9 mouse cellular contexts compared by ENCODE assay signal in genomic region chr13:67278314-67278713, GRCm38 (mm10). TPM values are rescaled to one million over a fixed set of nuclear protein-coding genes. Genes with fewer than 3 reads are reported as not detected.
DNase-seq lines count a peak whose midpoint lies in the region; ATAC-seq and TF ChIP-seq lines count a peak whose summit lies in the region.
"Had no signal": no experiment of that assay in that cellular context is flagged by ENCODE, and none has a peak within 500 bp of the region (broad histone marks: within the 10 kb centered on the region; RNA-seq: fewer than 3 reads in every experiment).

Gene Zfp458 (minus strand): TSS chr13:67278466.

- no peaks in the 10 kb centered on the region for H3K4me1 ChIP-seq in liver, adult 2 months (ENCODE audit: control insufficient read depth, insufficient read depth, low read length)
- H3K4me1 ChIP-seq in liver, embryonic 11.5 days (replicated peaks; ENCODE audit: control insufficient read depth, insufficient read depth, low read length), result no peaks in the 10 kb centered on the region

- H3K27ac ChIP-seq in liver, adult 2 months (replicated peaks; ENCODE audit: insufficient read depth, low read depth, low read length), result no peak within 1 kb of the TSS
- H3K27ac ChIP-seq in liver, embryonic 11.5 days (ENCODE audit: low read depth, low read length), result no peak within 1 kb of the TSS

- no peak within 1 kb of the TSS for H3K9ac ChIP-seq in liver, adult 2 months (ENCODE audit: low read depth, low read length)
- H3K9ac ChIP-seq in liver, embryonic 11.5 days (ENCODE audit: low read depth, low read length), result no peak within 1 kb of the TSS

- no peak within 1 kb of the TSS for H3K4me2 ChIP-seq in liver, embryonic 11.5 days

- no peak for ATAC-seq in liver, embryonic 11.5 days (replicated peaks; ENCODE audit: low FRiP score)

- no peaks in the 10 kb centered on the region for H3K79me2 ChIP-seq in liver, adult 2 months (ENCODE audit: control insufficient read depth, insufficient read depth, low read length)

- peak; percentile 4 for DNase-seq in liver, adult 2 months (ENCODE audit: extremely low read depth, low read depth, low spot score)
- DNase-seq in liver, embryonic 11.5 days (ENCODE audit: low spot score), result no peak
- peak; percentile 57 for DNase-seq in embryo, embryonic 11.5 days (ENCODE audit: low read depth, low spot score)
- DNase-seq in layer of hippocampus, adult 18-20 months (ENCODE audit: low spot score in 2 of 2), result peak; percentile 7 to 29
- peak; percentile 39 for DNase-seq in lung, postnatal 10 days
- DNase-seq in cerebellum, adult 8-10 months, result no peak
- no peak for DNase-seq in spleen, adult 12 weeks (ENCODE audit: low spot score)
- DNase-seq in heart, postnatal 10 days, result no peak

- H3K36me3 ChIP-seq in liver, adult 2 months (ENCODE audit: control insufficient read depth, insufficient read depth, low read length), result no peaks in the 10 kb centered on the region
- no peaks in the 10 kb centered on the region for H3K36me3 ChIP-seq in liver, embryonic 11.5 days (ENCODE audit: control insufficient read depth, insufficient read depth, low read length)

- TF ChIP-seq POLR2A in liver, adult 2 months (IDR thresholded peaks at IDR 0.05; ENCODE audit: extremely low read depth, insufficient read depth, low read length), result no peak

- 0 out of 2 replicates have a peak, but pooled peaks cover 3% of the 10 kb centered on the region for H3K27me3 ChIP-seq in liver, adult 2 months (ENCODE audit: control insufficient read depth, insufficient read depth, low read length)
- no peaks in the 10 kb centered on the region for H3K27me3 ChIP-seq in liver, embryonic 11.5 days (replicated peaks; ENCODE audit: control insufficient read depth, insufficient read depth, low read length)

- H3K9me3 ChIP-seq in liver, embryonic 11.5 days (ENCODE audit: control insufficient read depth, low read length), result no peaks in the 10 kb centered on the region

- H3K4me3 ChIP-seq in liver, adult 2 months (ENCODE audit: insufficient read depth, low read depth, low read length), result no peak within 1 kb of the TSS
- H3K4me3 ChIP-seq in liver, embryonic 11.5 days (ENCODE audit: low read depth, low read length), result no peak within 1 kb of the TSS
- H3K4me3 ChIP-seq: myocyte had no signal

- intact Hi-C loops in heart, postnatal 10 days (cut with DNase I), result no loop called here

- TF ChIP-seq CTCF in liver, adult 2 months (IDR thresholded peaks at IDR 0.05; ENCODE audit: low read depth, low read length), result no peak

- WGBS in liver, adult 2 months, result 45% methylated on average over 7 of the region's 7 CpGs
- 40% methylated on average over 7 of the region's 7 CpGs for WGBS in liver, embryonic 11.5 days

RNA-seq across cellular contexts. Expression of gene Zfp458, which starts in this region (rescaled TPM):
- total RNA-seq in liver, adult 2 months (2014; rRNA removed), result 1.9 TPM in 2 replicates
- 0.21 and 0.26 TPM in 2 replicates for polyA plus RNA-seq in liver, adult 2 months (2012; rRNA removed)
- polyA plus RNA-seq in liver, embryonic 11.5 days (2014; fragmentation: Nextera tagmentation; extraction: Ambion mirVana), result 0.95 and 0.97 TPM in 2 replicates
- total RNA-seq in layer of hippocampus, adult 18-20 months (2021), result 10 to 100 TPM; 19.7 to 20.7 TPM
- total RNA-seq in heart, postnatal 10 days (2021), result 1 to 10 TPM; 2.1 to 2.8 TPM

Comparison
In these comparisons a context has a peak if more than half of its experiments do, and no peak if none do; other contexts are left out.
1. DNase-seq: peak in liver, adult 2 months (single experiment), embryo, embryonic 11.5 days (single experiment), layer of hippocampus, adult 18-20 months (2 of 2) and lung, postnatal 10 days (single experiment); none in liver, embryonic 11.5 days (single experiment), cerebellum, adult 8-10 months (single experiment), spleen, adult 12 weeks (single experiment) and heart, postnatal 10 days (0 of 2).